Mouse (Mus musculus): Measurements from ENCODE around the gene Wdr13.
A peak's percentile ranks its signal among the peaks of the same experiment; 100 is the strongest.

DNA sequence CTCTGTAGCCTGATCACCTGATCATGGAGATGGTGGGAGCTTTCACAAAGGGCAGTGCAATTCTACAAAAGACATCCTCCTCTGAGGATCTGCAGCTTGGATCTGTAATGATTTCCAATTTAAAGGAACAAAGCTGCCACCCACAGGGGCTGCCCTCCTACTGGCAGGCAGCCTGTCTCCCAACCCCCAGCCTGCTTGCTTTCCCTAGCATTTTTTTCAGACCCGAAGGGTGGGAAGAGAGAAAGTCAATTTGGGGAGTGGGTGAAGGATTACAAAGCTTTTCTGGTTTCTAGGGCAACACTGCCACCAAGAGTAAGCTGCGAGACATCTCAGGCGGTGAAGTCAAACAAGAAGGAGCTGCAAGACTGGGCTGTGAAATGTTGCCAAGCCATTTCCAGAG, 31.7 kb downstream of the Wdr13 start:
- TF ChIP-seq MYB (IDR thresholded peaks at IDR 0.05; ENCODE audit: low read depth, low read length) (no peak), MAZ (IDR thresholded peaks at IDR 0.05; ENCODE audit: low read depth, low read length) (no peak), SIN3A (IDR thresholded peaks at IDR 0.05; ENCODE audit: low read length) (0 out of 2 replicates have a peak, but pooled peaks have one; percentile 35), EP300 (IDR thresholded peaks at IDR 0.05; ENCODE audit: low read depth in 1 of 2, low read length in 2 of 2) (no peak), CTCF (IDR thresholded peaks at IDR 0.05 in 2 of 3, conservative IDR thresholded peaks at IDR 0.05 in 1 of 3; ENCODE audit: control insufficient read depth in 1 of 3, insufficient read depth in 1 of 3, low read depth in 2 of 3, low read length in 3 of 3, poor library complexity in 1 of 3, severe bottlenecking in 1 of 3) (peak; percentile 22 to 56 (median 40); a peak in 5 of 6 replicates), ZNF384 (IDR thresholded peaks at IDR 0.05; ENCODE audit: low read depth, low read length) (peak; percentile 60; the same call in 1 of the 2 replicates), POLR2AphosphoS5 (IDR thresholded peaks at IDR 0.05; ENCODE audit: borderline replicate concordance, low read depth, low read length) (no peak), POLR2A (IDR thresholded peaks at IDR 0.05; ENCODE audit: control insufficient read depth in 1 of 2, insufficient read depth in 1 of 2, low read depth in 1 of 2, low read length in 2 of 2, poor library complexity in 1 of 2) (no peak), USF1 (IDR thresholded peaks at IDR 0.05; ENCODE audit: low read depth, low read length) (no peak), MAX (IDR thresholded peaks at IDR 0.05; ENCODE audit: low read length) (no peak), MYC (IDR thresholded peaks at IDR 0.05; ENCODE audit: low read depth, low read length) (no peak), MEF2A (IDR thresholded peaks at IDR 0.05; ENCODE audit: extremely low read depth, insufficient replicate concordance, low read depth, low read length, poor library complexity, severe bottlenecking) (no peak), GATA1 (IDR thresholded peaks at IDR 0.05; ENCODE audit: low read depth, low read length) (no peak), ETS1 (IDR thresholded peaks at IDR 0.05; ENCODE audit: low read depth, low read length) (no peak)

All from MEL (cell line).